Mouse (Mus musculus): ENCODE data around the gene Hoxa5. TPM values are rescaled to one million over a fixed set of nuclear protein-coding genes. Genes with fewer than 3 reads are reported as not detected.
A peak's percentile ranks its signal among the peaks of the same experiment; 100 is the strongest.

The Hoxa5 gene
- 0.08 and 0.17 TPM in 2 replicates for polyA plus RNA-seq (2015; fragmentation: Nextera tagmentation; extraction: Ambion mirVana)

- Histone ChIP-seq H3K9me3 (no peaks in the 10 kb centered on the region), H3K4me3 (replicated peaks) (peak within 1 kb of the TSS; percentile 14; the same call in 1 of the 2 replicates), H3K27ac (no peak within 1 kb of the TSS), H3K4me1 (replicated peaks) (peaks cover 15% of the 10 kb centered on the region), H3K36me3 (no peaks in the 10 kb centered on the region), H3K4me2 (replicated peaks) (peak within 1 kb of the TSS; percentile 29), H3K9ac (replicated peaks) (no peak within 1 kb of the TSS), H3K27me3 (peaks cover 100% of the 10 kb centered on the region)
- ATAC-seq, result no peak
- under 1% methylated on average over 65 of the region's 65 CpGs for WGBS
These were observed at the start of gene Hoxa5 for GRCm38 (mm10) chr6:52204050-52204752. Hoxa5 (minus strand) TSS chr6:52204587.

GRCm38 (mm10) chr6:52253511-52254500 lies 49.4 kb upstream of the Hoxa5 start:
- Histone ChIP-seq H3K27ac (no peak overlapping the region), H3K9ac (replicated peaks) (no peak overlapping the region), H3K27me3 (peaks cover 97% of the 10 kb centered on the region), H3K4me1 (replicated peaks) (peaks cover 3% of the 10 kb centered on the region; the same call in 1 of the 2 replicates), H3K4me2 (replicated peaks) (no peak overlapping the region), H3K9me3 (no peaks in the 10 kb centered on the region), H3K36me3 (no peaks in the 10 kb centered on the region), H3K4me3 (replicated peaks) (no peak overlapping the region)
- ATAC-seq, result no peak
- 1% methylated on average over 59 of the region's 59 CpGs for WGBS

GRCm38 (mm10) chr6:52252775-52253376 lies 48.5 kb upstream of the Hoxa5 start:
- H3K9ac ChIP-seq (replicated peaks), result no peak overlapping the region
- peaks cover 3% of the 10 kb centered on the region; the same call in 1 of the 2 replicates for H3K4me1 ChIP-seq (replicated peaks)
- no peak overlapping the region for H3K4me3 ChIP-seq (replicated peaks)
- peaks cover 97% of the 10 kb centered on the region for H3K27me3 ChIP-seq
- WGBS, result 1% methylated on average over 35 of the region's 35 CpGs
- ATAC-seq, result no peak
- no peak overlapping the region for H3K4me2 ChIP-seq (replicated peaks)
- no peak overlapping the region for H3K27ac ChIP-seq
- no peaks in the 10 kb centered on the region for H3K36me3 ChIP-seq
- H3K9me3 ChIP-seq, result no peaks in the 10 kb centered on the region

- no peak overlapping the region for H3K4me3 ChIP-seq (replicated peaks)
- H3K4me1 ChIP-seq (replicated peaks), result peaks cover 3% of the 10 kb centered on the region; the same call in 1 of the 2 replicates
- H3K4me2 ChIP-seq (replicated peaks), result no peak overlapping the region
- no peaks in the 10 kb centered on the region for H3K36me3 ChIP-seq
- H3K27me3 ChIP-seq, result peaks cover 98% of the 10 kb centered on the region
- H3K27ac ChIP-seq, result no peak overlapping the region
- 2% methylated on average over 24 of the region's 24 CpGs for WGBS
- H3K9ac ChIP-seq (replicated peaks), result no peak overlapping the region
- H3K9me3 ChIP-seq, result no peaks in the 10 kb centered on the region
- no peak for ATAC-seq
These were observed 47.8 kb upstream of the Hoxa5 start for GRCm38 (mm10) chr6:52252016-52252774.

- Histone ChIP-seq H3K27me3 (peaks cover 99% of the 10 kb centered on the region), H3K36me3 (no peaks in the 10 kb centered on the region), H3K27ac (no peak overlapping the region), H3K9ac (replicated peaks) (no peak overlapping the region), H3K4me3 (replicated peaks) (no peak overlapping the region), H3K4me2 (replicated peaks) (no peak overlapping the region), H3K4me1 (replicated peaks) (peaks cover 3% of the 10 kb centered on the region; the same call in 1 of the 2 replicates), H3K9me3 (no peaks in the 10 kb centered on the region)
- 8% methylated on average over 7 of the region's 7 CpGs for WGBS
- ATAC-seq, result no peak
These were observed 46.9 kb upstream of the Hoxa5 start for GRCm38 (mm10) chr6:52251177-52251879.

- Histone ChIP-seq H3K9me3 (no peaks in the 10 kb centered on the region), H3K4me3 (replicated peaks) (no peak overlapping the region), H3K9ac (replicated peaks) (no peak overlapping the region), H3K4me2 (replicated peaks) (no peak overlapping the region), H3K4me1 (replicated peaks) (peaks cover 3% of the 10 kb centered on the region; the same call in 1 of the 2 replicates), H3K36me3 (no peaks in the 10 kb centered on the region), H3K27ac (no peak overlapping the region), H3K27me3 (peaks cover 99% of the 10 kb centered on the region)
- 1% methylated on average over 4 of the region's 4 CpGs for WGBS
- no peak for ATAC-seq
These were observed 45.4 kb upstream of the Hoxa5 start for GRCm38 (mm10) chr6:52249826-52250225.

GRCm38 (mm10) chr6:52249415-52249738 lies 45.0 kb upstream of the Hoxa5 start:
- H3K9ac ChIP-seq (replicated peaks), result no peak overlapping the region
- H3K27me3 ChIP-seq, result peaks cover 100% of the 10 kb centered on the region
- no peaks in the 10 kb centered on the region for H3K9me3 ChIP-seq
- no peak overlapping the region for H3K27ac ChIP-seq
- ATAC-seq, result no peak
- H3K36me3 ChIP-seq, result no peaks in the 10 kb centered on the region
- H3K4me2 ChIP-seq (replicated peaks), result no peak overlapping the region
- H3K4me3 ChIP-seq (replicated peaks), result no peak overlapping the region
- H3K4me1 ChIP-seq (replicated peaks), result peaks cover 3% of the 10 kb centered on the region; the same call in 1 of the 2 replicates
- WGBS, result 0% methylated on average over 16 of the region's 16 CpGs

GRCm38 (mm10) chr6:52248638-52249414 lies 44.4 kb upstream of the Hoxa5 start:
- Histone ChIP-seq H3K9ac (replicated peaks) (no peak overlapping the region), H3K9me3 (no peaks in the 10 kb centered on the region), H3K4me3 (replicated peaks) (no peak overlapping the region), H3K4me1 (replicated peaks) (peaks cover 3% of the 10 kb centered on the region; the same call in 1 of the 2 replicates), H3K4me2 (replicated peaks) (no peak overlapping the region), H3K36me3 (no peaks in the 10 kb centered on the region), H3K27ac (no peak overlapping the region), H3K27me3 (peaks cover 100% of the 10 kb centered on the region)
- 2% methylated on average over 27 of the region's 27 CpGs for WGBS
- ATAC-seq, result no peak

- WGBS, result under 1% methylated on average over 23 of the region's 23 CpGs
These were observed 43.6 kb upstream of the Hoxa5 start for GRCm38 (mm10) chr6:52247766-52248637.

GRCm38 (mm10) chr6:52246916-52247315 lies 42.5 kb upstream of the Hoxa5 start:
- Histone ChIP-seq H3K4me2 (replicated peaks) (no peak overlapping the region), H3K4me1 (replicated peaks) (no peaks in the 10 kb centered on the region; the same call in 1 of the 2 replicates), H3K4me3 (replicated peaks) (no peak overlapping the region), H3K9ac (replicated peaks) (no peak overlapping the region), H3K27me3 (peaks cover 100% of the 10 kb centered on the region), H3K36me3 (no peaks in the 10 kb centered on the region), H3K9me3 (no peaks in the 10 kb centered on the region), H3K27ac (no peak overlapping the region)
- no peak for ATAC-seq
- WGBS, result 5% methylated on average over 3 of the region's 3 CpGs

More at GRCm38 (mm10) chr6:52247766-52248637, 43.6 kb upstream of the Hoxa5 start:
- H3K36me3 ChIP-seq, result no peaks in the 10 kb centered on the region
- no peak overlapping the region for H3K4me2 ChIP-seq (replicated peaks)
- peaks cover 100% of the 10 kb centered on the region for H3K27me3 ChIP-seq
- no peaks in the 10 kb centered on the region; the same call in 1 of the 2 replicates for H3K4me1 ChIP-seq (replicated peaks)
- no peak for ATAC-seq
- no peak overlapping the region for H3K9ac ChIP-seq (replicated peaks)
- no peaks in the 10 kb centered on the region for H3K9me3 ChIP-seq
- H3K4me3 ChIP-seq (replicated peaks), result no peak overlapping the region
- H3K27ac ChIP-seq, result no peak overlapping the region
